Mouse (Mus musculus): ENCODE results near the gene Mamstr.
"Not testable (repeated sequence)": the region's sequence is repeated elsewhere in the genome, so short reads cannot be mapped to it uniquely, and the experiment has no call there.

Mamstr gene

DNA sequence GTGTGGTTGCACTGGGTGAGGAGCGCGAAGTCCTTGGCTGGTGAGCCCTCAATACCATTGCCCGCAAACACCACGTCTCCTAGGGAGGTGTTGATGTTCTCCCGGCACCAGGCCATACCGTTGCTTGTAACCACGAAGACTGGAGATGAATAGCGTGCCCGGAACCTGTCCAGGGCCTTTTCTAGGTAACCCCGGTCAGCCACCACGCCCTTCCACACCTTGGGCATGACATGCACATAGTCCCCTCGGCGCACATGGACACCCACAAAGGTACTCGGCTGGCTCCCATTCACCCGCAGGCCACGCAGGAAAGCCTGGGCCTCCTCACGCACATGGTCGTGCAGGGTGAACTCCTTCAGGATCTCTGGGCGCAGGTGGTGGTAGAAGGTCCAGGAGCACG lies 10.7 kb downstream of the Mamstr start:
- DNase-seq = not testable (repeated sequence)

DNA sequence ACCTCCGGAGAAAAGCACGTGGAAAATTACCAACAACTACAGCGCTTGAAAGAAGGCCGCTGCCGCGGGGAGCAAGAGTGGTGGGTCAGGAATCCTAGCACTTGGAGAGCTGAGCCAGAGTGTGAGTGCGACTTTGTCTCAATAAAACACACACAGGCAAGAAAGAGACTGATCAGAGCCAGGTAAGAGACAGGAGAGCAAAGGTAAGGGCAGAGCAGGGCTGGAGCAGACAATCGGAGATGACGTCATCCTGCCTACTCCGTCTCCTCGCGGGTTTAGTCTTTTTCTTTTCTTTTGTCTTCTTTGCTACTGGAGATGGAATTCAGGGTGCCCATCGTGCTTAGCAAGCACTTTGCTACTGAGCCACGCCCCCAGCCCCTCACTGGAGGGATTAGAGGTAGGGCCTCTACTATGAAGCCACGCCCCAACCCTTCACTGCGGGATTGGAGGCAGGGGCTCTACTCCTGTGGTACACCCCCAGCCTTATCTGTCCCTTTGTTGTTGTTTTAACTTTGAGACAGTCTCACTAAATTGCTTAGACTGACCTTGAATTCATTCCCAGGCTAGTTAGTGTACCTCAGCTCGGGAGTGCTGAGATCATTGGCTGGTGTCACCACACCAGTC lies 14.8 kb downstream of the Mamstr start:
- peak; percentile 27 for DNase-seq

GRCm38 (mm10) chr7:45660746-45661478 lies 21.1 kb downstream of the Mamstr start:
- DNase-seq = no peak

DNA sequence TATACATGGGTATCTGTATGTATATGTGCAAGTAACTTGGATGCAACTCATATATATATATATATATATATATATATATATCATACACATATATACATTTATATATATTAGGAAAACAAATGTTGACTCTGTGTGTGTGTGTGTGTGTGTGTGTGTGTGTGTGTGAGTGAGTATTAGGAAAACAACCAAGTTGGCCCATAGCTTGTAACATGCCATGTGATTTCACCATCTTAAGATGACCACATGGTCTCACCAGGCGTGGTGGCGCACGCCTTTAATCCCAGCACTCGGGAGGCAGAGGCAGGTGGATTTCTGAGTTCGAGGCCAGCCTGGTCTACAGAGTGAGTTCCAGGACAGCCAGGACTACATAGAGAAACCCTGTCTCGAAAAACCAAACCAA lies 21.9 kb downstream of the Mamstr start:
- not testable (repeated sequence) for DNase-seq

DNA sequence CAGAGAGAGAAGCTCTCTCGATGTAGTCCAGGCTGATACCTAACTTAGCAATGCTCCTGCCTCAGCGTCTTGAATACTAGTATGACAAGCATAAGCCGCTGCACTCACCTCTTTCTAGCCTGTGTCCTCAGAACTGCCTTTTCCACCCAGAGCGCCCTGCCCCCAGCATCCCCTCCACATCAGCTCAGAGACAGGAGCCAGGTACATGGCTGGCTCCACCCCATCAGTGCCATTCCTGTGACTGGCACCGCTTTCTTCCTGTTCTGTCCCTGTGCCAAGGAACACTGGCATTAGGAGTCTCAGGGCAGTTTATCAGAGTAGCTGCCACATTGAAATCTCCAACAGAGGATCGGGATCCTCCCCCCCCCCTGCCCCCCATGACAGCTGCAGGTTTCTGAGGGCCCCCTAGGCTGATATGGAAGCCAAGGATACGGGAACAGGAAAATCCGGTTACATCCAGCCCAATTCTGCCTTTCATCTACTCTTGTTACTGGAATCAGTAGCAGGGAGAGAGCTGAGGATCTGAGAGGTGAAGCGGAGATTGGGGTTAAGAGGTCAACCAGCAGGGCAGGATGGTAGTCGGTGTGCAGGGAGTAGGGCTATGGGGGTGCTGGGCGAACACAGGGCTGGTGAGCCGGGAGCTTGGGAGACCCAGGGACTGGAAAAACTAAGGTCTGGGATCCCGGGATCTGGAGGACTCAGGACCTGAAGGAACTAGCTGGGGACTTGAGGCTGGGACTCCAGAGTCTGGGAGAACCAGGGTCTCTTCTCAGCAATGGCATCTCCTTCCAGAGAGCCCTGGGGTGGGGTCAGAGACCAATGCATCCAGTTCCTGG lies 25.7 kb downstream of the Mamstr start:
- DNase-seq = no peak

DNA sequence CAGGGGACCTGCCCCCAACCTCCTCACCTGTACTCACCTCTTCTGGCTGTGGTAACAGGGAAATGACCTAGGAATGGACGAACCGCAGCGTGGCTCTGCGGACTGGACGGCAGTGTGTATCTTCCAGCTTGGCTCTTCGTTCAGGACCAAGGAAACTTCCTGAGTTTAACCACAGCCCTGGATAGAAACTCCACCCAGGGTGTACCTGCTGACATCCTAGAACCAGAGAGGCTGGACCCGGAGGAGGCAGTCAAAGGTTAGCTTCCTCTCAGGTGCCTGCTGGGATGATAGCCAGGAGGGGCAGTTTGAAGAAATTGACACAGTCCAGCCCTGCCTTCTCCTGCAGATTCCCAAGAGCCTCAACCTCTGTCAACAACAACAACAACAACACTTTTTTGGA lies 26.4 kb downstream of the Mamstr start, which contains the start of gene Fut2:
Gene Fut2, minus strand, starts transcription at position 234 of the 400 bp plus-strand sequence.
- no peak for DNase-seq

- no peak for DNase-seq
These were observed 28.0 kb downstream of the Mamstr start for GRCm38 (mm10) chr7:45667761-45668160.

GRCm38 (mm10) chr7:45668921-45669320 lies 29.1 kb downstream of the Mamstr start:
- DNase-seq = no peak

DNA sequence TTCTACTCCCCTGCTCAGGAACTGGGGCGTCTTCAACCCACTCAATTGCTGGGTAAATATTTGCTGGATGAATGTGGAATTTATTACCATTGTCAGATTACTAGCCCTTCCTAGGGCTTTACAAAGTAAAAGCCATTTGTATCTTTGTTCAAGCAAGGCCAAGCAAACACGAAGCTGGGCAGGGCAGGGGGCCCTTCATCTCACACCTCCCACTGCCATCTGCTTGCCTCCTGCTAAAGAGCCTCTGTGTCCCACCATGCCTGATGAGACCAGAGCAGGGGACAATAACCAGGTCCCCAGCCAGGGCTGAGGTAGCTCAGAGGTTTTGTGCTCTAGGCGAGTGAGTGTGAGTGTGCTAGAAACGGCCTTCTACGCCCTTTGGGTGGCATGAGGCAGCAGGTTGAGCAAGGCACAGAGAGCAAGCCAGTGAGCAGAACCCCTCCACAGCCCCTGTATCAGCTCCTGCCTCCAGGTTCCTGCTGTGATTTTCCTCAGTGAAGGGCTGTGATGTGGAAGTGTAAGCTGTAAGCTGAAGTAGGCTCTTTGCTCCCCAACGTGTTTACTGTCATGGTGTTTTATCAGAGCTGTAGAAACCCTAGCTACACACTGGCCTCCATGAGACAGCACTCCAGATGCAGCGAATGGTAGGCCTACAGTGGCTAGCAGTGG lies 38.0 kb downstream of the Mamstr start:
- DNase-seq = no peak

DNA sequence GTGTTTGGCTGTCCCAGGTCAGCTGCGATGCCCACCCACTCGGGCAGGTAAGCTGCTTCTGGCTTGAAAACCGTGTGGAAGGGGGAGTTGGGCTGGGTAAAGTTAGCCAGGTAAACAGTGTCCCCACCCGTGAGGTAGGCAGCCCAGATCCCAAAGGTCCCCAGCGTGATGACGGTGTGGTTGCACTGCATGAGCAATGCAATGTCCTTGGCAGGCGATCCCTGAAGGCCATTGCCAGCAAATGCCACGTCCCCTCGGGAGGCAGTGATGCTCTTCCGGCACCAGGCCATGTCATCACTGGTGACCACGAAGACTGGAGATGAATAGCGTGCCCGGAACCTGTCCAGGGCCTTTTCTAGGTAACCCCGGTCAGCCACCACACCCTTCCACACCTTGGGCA lies 38.7 kb downstream of the Mamstr start:
- no peak for DNase-seq

GRCm38 (mm10) chr7:45679966-45680621 lies 40.3 kb downstream of the Mamstr start:
- DNase-seq = peak; percentile 64

- no peak for DNase-seq
These were observed 41.4 kb downstream of the Mamstr start for GRCm38 (mm10) chr7:45681046-45681736.

GRCm38 (mm10) chr7:45682144-45683126 lies 42.7 kb downstream of the Mamstr start:
- peak; percentile 93 for DNase-seq

DNA sequence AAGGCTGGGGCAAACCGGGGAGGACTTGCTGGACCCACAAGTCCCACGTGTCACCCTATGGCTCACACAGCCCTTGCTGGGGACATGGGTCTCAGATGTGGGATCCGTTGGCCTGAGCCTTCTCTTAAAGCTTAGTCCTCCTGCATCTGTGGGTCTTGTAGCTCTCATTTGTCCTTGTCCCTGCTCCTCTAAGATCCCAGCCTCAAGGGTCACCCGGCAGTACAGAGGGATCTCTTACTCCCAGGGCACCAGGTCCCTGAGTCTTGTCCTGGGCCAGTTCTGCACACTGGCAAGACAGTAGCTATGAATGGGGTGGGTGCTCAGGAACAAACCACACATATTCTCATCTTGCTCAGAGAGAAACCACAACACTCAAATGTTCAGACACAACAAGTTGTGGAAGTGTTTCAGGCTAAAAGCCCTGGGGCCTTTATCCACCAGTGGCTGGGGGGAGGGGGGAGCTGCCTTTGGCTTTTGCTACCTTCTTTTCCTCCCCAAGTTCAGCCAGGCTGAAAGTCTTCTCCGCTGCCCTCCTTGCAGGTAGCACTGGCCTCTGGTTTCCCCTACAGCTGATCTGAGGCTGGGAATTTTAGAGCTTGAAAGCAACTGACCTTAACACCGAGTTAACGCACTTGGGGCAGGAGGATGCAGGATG lies 43.7 kb downstream of the Mamstr start, which contains the start of gene Ntn5:
Gene Ntn5, plus strand, starts transcription at position 627 of the 655 bp plus-strand sequence.
- DNase-seq = no peak

DNA sequence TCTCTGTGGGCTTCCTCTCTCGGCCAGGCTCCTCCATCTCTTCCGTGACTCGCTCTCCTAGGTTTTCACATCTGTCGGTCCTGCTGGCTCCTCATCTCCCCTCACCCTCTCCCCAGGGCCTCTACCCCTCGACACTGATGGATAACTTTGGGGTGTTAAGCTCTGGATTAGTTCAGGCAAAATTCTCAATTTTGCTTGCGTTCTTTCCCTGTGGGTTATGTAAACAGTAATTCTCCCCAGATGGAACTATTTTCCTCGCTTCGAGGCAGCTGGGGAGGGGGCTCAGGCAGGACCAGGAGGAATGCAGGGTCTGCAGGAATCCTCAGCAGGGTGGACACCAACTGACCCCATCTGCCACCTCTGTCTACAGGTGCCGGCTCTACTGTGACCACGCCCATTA lies 46.0 kb downstream of the Mamstr start:
- DNase-seq = no peak

DNA sequence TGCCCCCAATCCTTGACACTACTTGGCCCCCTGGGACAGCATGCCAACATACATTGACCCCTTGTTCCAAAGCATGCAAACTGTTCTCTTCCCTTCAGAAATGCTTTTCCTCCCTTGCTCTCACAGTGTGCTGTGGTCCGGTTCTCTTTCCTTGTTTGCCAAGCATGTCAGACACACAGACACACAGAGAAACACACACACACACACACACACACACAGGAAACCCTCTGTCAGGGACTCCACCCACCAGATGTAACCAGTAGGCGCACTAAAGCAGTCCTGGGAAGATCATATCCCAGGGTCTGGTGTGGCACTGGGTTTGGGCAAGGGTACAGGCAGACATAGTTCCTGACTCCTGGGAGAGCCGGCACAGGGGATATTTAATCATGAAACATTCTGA lies 47.1 kb downstream of the Mamstr start:
- no peak for DNase-seq

DNA sequence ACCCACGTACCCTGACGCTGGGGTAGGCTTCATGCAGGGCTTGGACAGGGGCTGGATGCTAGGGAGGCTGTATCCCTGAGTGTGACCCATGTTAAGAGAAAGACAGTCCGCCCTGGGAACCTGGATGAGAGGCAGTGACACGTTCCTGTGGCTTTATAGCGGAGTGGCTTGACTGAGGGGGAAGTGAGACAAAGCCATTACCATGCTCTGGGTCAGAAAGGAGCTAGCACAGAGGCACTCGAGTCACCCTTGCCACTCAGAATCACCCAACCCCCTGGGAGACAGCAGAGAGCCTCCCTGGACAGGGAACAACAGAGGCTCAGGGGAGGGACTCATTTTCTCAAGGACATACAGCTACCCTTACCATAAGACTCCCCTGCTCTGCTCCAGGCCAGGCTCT lies 49.3 kb downstream of the Mamstr start:
- DNase-seq = no peak

GRCm38 (mm10) chr7:45689800-45690199 lies 50.0 kb downstream of the Mamstr start:
- no peak for DNase-seq

GRCm38 (mm10) chr7:45692364-45692763 lies 52.6 kb downstream of the Mamstr start:
- no peak for DNase-seq

Measured in lung, postnatal 10 days (tissue).